Mouse (Mus musculus) MN1 (cell line): ENCODE results near the gene Nhsl2.
"Not testable (repeated sequence)": the region's sequence is repeated elsewhere in the genome, so short reads cannot be mapped to it uniquely, and the experiment has no call there.

Experiments used
- DNase-seq: peaks from one replicate; pipeline ENCODE4 v3.0.0-alpha.2; 2016; ENCODE audit warnings: low spot score

Nhsl2 gene

GRCm38 (mm10) chrX:102085798-102086443, 236.7 kb downstream of the Nhsl2 start:
- no peak for DNase-seq

- no peak for DNase-seq
Measured at GRCm38 (mm10) chrX:102090605-102091004, 241.4 kb downstream of the Nhsl2 start.

- DNase-seq: no peak
Measured at GRCm38 (mm10) chrX:102094381-102094904, 245.3 kb downstream of the Nhsl2 start.

- DNase-seq: no peak
Measured at GRCm38 (mm10) chrX:102101886-102102285, 252.7 kb downstream of the Nhsl2 start.

- DNase-seq: not testable (repeated sequence)
Measured at GRCm38 (mm10) chrX:102103830-102104229, 254.6 kb downstream of the Nhsl2 start.

GRCm38 (mm10) chrX:102109349-102109748, 260.2 kb downstream of the Nhsl2 start:
- DNase-seq: not testable (repeated sequence)

GRCm38 (mm10) chrX:102115676-102116075, 266.5 kb downstream of the Nhsl2 start:
- DNase-seq: peak; percentile 39

- DNase-seq: peak; percentile 97
Measured at GRCm38 (mm10) chrX:102119042-102119864, 270.1 kb downstream of the Nhsl2 start, which contains the start of gene Pin4. Gene Pin4, plus strand, starts transcription at chrX:102119447.

- peak; percentile 15 for DNase-seq
Measured at GRCm38 (mm10) chrX:102121321-102121720, 272.1 kb downstream of the Nhsl2 start.

GRCm38 (mm10) chrX:102141157-102141556, 292.0 kb downstream of the Nhsl2 start:
- DNase-seq: no peak
